Mouse (Mus musculus) liver, adult 2 months (tissue): ENCODE results near the gene Olfr699. TPM values are rescaled to one million over a fixed set of nuclear protein-coding genes. Genes with fewer than 3 reads are reported as not detected.
"Not testable (repeated sequence)": the region's sequence is repeated elsewhere in the genome, so short reads cannot be mapped to it uniquely, and the experiment has no call there.

Experiments used
- DNase-seq: peaks from one replicate; pipeline ENCODE4 v3.0.0-alpha.2; 2011; ENCODE audit warnings: low read depth, low spot score; ENCODE audit errors: extremely low read depth
- H3K27ac ChIP-seq: fragments of 200-500 bp; replicated peaks from 2 replicates; pipeline ENCODE4 v1.5.1; 2012; ENCODE audit warnings: low read depth, mild to moderate bottlenecking, control low read depth, inconsistent platforms, low read length; ENCODE audit not compliant: insufficient read depth
- H3K27me3 ChIP-seq: fragments of 200-500 bp; 2 replicates; pipeline ENCODE4 v1.6.1; 2012; ENCODE audit warnings: mild to moderate bottlenecking, moderate library complexity, low read length, inconsistent platforms; ENCODE audit not compliant: control insufficient read depth, insufficient read depth
- H3K36me3 ChIP-seq: fragments of 200-500 bp; 2 replicates; pipeline ENCODE4 v1.6.1; 2012; ENCODE audit warnings: low read length, inconsistent platforms; ENCODE audit not compliant: control insufficient read depth, insufficient read depth
- H3K4me1 ChIP-seq: fragments of 200-500 bp; 2 replicates; pipeline ENCODE4 v1.6.1; 2011; ENCODE audit warnings: low read length; ENCODE audit not compliant: control insufficient read depth, insufficient read depth
- H3K4me3 ChIP-seq: fragments of 200-500 bp; 2 replicates; pipeline ENCODE4 v1.5.1; 2011; ENCODE audit warnings: low read depth, mild to moderate bottlenecking, control low read depth, low read length, moderate library complexity; ENCODE audit not compliant: insufficient read depth
- H3K79me2 ChIP-seq: fragments of 200-500 bp; 2 replicates; pipeline ENCODE4 v1.6.1; 2012; ENCODE audit warnings: inconsistent platforms, mild to moderate bottlenecking, low read length, moderate library complexity; ENCODE audit not compliant: control insufficient read depth, insufficient read depth
- H3K9ac ChIP-seq: fragments of 200-500 bp; 2 replicates; pipeline ENCODE4 v1.6.1; 2012; ENCODE audit warnings: low read depth, mild to moderate bottlenecking, control low read depth, inconsistent platforms, low read length
- CTCF ChIP-seq: fragments of 200-500 bp; IDR thresholded peaks from 2 replicates; pipeline ENCODE4 v1.5.1; 2011; ENCODE audit warnings: low read depth, low read length, control low read depth
- POLR2A ChIP-seq: fragments of 200-500 bp; IDR thresholded peaks from 2 replicates; pipeline ENCODE4 v1.6.1; 2011; ENCODE audit warnings: low read length, control low read depth; ENCODE audit not compliant: insufficient read depth; ENCODE audit errors: extremely low read depth
- WGBS: fragments of 180-500 bp; shearing (Covaris S2); methylation state at CpG from one replicate; pipeline ENCODE4 v1.1.7; 2018; 5-methylcytosine and 5-hydroxymethylcytosine counted together
- polyA plus RNA-seq: library from polyadenylated mRNA; depleted of rRNA; stranded (reverse); fragments of >200 nt; gene quantifications from 2 replicates; pipeline ENCODE4 v1.2.3, GENCODE M21; 2012; rRNA removed
- total RNA-seq: library from RNA; depleted of rRNA; stranded (reverse); fragments of >200 nt; gene quantifications from 2 replicates; pipeline ENCODE4 v1.2.3, GENCODE M21; 2014; rRNA removed

The Olfr699 gene
- total and polyA plus RNA-seq, 2 experiments: not detected

DNA sequence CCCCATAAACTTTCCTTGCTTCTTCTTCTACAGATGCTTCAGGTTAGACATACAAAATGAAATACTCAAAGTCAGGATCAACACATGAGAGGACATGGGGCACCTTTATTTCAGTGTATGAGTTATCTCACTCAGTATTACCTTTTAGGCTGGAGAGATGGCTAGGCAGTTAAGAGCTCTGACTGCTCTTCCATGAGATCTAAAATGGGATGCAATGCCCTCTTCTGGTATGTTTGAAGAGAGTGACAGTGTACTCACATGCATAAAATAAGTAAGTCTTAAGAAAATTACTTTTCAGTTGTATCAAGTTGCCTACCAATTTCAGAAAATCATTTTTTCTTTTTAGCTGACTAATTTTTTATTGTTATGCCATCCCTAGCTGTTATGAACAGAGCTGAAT is 4.7 kb downstream of the Olfr699 start:
- Histone ChIP-seq H3K36me3 (no peaks in the 10 kb centered on the region), H3K4me1 (no peaks in the 10 kb centered on the region), H3K27me3 (no peaks in the 10 kb centered on the region), H3K79me2 (no peaks in the 10 kb centered on the region), H3K9ac (no peak overlapping the region), H3K27ac (no peak overlapping the region), H3K4me3 (no peak overlapping the region)
- DNase-seq: peak; percentile 20
- no peak for TF ChIP-seq CTCF
- TF ChIP-seq POLR2A: no peak

DNA sequence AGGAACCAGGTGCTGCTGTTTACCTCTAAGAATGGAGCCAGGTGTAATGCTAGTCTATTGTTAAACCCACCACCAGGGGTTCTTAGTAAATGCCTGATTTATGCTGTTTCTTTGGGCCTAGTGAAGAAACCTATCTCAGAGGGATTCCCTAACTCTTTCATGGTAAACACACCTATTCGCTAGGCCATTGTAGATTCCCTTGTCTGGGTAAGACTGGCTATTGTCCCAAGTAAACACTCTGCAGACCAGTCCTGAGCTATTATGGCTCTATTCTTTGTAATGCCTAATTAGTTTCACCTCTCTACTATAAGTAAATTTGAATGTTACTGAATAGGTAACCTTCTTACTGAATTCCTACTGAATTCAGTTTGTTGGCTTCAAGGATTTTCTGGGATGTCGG is 32.0 kb downstream of the Olfr699 start:
- not testable (repeated sequence) for H3K4me1 ChIP-seq, H3K27me3 ChIP-seq, H3K79me2 ChIP-seq, H3K4me3 ChIP-seq, H3K27ac ChIP-seq, H3K9ac ChIP-seq, DNase-seq, H3K36me3 ChIP-seq
- WGBS: 88% methylated on average over 2 of the region's 2 CpGs

DNA sequence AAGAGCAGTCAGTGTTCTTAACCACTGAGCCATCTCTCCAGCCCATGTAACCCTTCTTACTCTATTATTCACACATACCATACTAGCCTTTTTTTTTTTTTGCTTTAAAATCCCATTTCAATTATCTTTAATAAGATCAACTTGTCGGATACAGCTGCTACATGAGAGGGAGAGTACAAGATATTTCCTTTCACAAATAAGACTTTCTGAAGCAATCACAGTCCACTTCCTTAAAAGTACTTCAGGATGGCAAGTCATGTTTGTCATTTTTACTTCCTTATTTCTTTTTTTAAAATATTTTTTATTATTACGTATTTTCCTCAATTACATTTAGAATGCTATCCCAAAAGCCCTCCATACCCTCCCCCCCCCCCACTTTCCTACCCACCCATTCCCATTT is 34.2 kb downstream of the Olfr699 start:
- Histone ChIP-seq H3K27me3 (no peaks in the 10 kb centered on the region), H3K9ac (no peak overlapping the region), H3K27ac (no peak overlapping the region), H3K79me2 (no peaks in the 10 kb centered on the region), H3K4me1 (no peaks in the 10 kb centered on the region), H3K4me3 (no peak overlapping the region), H3K36me3 (no peaks in the 10 kb centered on the region)
- peak; percentile 20 for DNase-seq
- WGBS: 88% methylated on average over 2 of the region's 2 CpGs
- TF ChIP-seq CTCF (no peak), POLR2A (no peak)

DNA sequence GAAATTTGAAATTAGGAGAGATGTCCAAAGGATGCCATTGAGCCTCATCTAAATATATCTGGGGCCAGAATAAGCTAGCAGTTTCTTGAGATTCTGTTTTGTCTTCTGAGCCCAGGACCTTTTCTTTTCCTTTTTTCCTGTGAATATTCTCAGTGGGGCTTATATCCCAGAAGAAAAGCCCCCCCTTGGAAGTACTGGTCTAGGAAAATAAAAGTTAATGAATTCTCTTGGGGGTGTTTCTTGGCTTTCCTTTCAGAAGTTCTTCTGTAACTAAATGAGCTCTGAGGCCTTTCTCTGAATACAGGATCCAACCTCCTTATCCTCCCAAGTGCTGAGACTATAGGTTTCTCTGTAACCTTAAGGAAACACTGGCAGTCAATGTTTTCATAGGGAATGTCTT is 37.7 kb downstream of the Olfr699 start, which contains the start of gene Olfr698:
TSS of gene Olfr698 (minus strand) at position 101 of the 400 bp plus-strand sequence.
- TF ChIP-seq CTCF: no peak
- no peak for TF ChIP-seq POLR2A
- no peaks in the 10 kb centered on the region for H3K79me2 ChIP-seq

DNA sequence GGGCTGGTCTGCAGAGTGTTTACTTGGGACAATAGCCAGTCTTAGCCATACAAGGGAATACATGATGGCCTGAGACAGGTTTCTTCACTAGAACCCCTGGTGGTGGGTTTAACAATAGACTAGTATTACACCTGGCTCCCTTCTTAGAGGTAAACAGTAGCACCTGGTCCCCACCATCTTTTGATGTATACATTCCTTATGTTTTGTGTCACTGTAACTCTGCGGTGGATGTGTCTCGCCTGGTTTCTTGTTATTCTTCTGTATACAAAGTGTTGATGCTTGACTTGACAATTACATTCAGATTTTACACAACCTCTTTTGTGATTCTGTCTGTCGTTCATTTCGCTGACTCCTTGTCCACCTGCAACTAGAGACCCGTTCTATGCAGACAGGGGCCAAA is 47.2 kb downstream of the Olfr699 start:
- H3K4me3 ChIP-seq: no peak overlapping the region
- whole genome bisulfite sequencing: 95% methylated on average over 5 of the region's 5 CpGs
- H3K4me1 ChIP-seq: no peaks in the 10 kb centered on the region
- H3K27ac ChIP-seq: no peak overlapping the region
- no peak for DNase-seq
- H3K27me3 ChIP-seq: no peaks in the 10 kb centered on the region
- no peaks in the 10 kb centered on the region for H3K79me2 ChIP-seq
- TF ChIP-seq CTCF (no peak), POLR2A (no peak)
- H3K36me3 ChIP-seq: no peaks in the 10 kb centered on the region
- no peak overlapping the region for H3K9ac ChIP-seq

More for the DNA sequence above, 37.7 kb downstream of the Olfr699 start, which contains the start of gene Olfr698:
- no peak for DNase-seq
- no peak within 1 kb of the TSS for H3K9ac ChIP-seq
- no peaks in the 10 kb centered on the region for H3K27me3 ChIP-seq
- H3K4me1 ChIP-seq: no peaks in the 10 kb centered on the region
- H3K36me3 ChIP-seq: no peaks in the 10 kb centered on the region
- H3K27ac ChIP-seq: no peak within 1 kb of the TSS
- no peak within 1 kb of the TSS for H3K4me3 ChIP-seq

DNA sequence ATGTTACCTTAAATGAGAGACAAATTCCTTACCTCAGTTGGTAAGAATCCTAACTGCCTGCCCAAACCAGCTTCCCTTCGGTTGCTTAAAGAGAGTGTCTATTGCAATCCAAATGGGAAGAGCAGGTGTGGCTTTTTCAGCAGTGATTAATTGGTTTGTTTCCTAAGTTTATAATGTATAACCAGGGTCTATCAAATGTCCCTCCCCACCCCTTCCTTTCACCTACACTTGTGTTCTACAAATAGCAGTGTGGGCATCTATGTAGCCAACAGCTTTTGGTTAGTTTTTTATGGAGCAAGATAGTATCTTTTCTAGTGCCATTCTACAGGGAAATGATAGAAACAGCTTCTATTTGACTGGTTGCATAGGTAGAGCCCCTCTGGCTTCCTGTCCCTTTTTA is 50.7 kb downstream of the Olfr699 start, which contains the start of gene Olfr697:
TSS of gene Olfr697 (minus strand) at position 101 of the 400 bp plus-strand sequence.
- Histone ChIP-seq H3K27ac (no peak within 1 kb of the TSS), H3K4me1 (no peaks in the 10 kb centered on the region), H3K9ac (no peak within 1 kb of the TSS), H3K4me3 (no peak within 1 kb of the TSS), H3K79me2 (no peaks in the 10 kb centered on the region), H3K27me3 (no peaks in the 10 kb centered on the region), H3K36me3 (no peaks in the 10 kb centered on the region)
- WGBS: 85% methylated on average over 1 of the region's 1 CpGs
- no peak for TF ChIP-seq CTCF
- no peak for TF ChIP-seq POLR2A
- DNase-seq: no peak

Other genes with a start within 250 kb of the Olfr699 start
- not detected in 2 replicates for gene Olfr693, start 112.6 kb downstream of the Olfr699 start, total RNA-seq
- gene Olfr693, start 112.6 kb downstream of the Olfr699 start, polyA plus RNA-seq: not detected in 2 replicates
- gene Olfr694, start 101.4 kb downstream of the Olfr699 start, total RNA-seq: not detected in 2 replicates
- gene Olfr694, start 101.4 kb downstream of the Olfr699 start, polyA plus RNA-seq: not detected in 2 replicates
- not detected in 2 replicates for gene Olfr695, start 76.8 kb downstream of the Olfr699 start, total RNA-seq
- not detected in 2 replicates for gene Olfr695, start 76.8 kb downstream of the Olfr699 start, polyA plus RNA-seq
- gene Olfr697, start 50.8 kb downstream of the Olfr699 start, total RNA-seq: not detected in 2 replicates
- gene Olfr697, start 50.8 kb downstream of the Olfr699 start, polyA plus RNA-seq: not detected in 2 replicates
- not detected in 2 replicates for gene Olfr698, start 37.8 kb downstream of the Olfr699 start, total RNA-seq
- gene Olfr698, start 37.8 kb downstream of the Olfr699 start, polyA plus RNA-seq: not detected in 2 replicates
- gene Olfr700, start 15.6 kb upstream of the Olfr699 start, total RNA-seq: not detected in 2 replicates
- not detected in 2 replicates for gene Olfr700, start 15.6 kb upstream of the Olfr699 start, polyA plus RNA-seq
- gene Olfr701, start 20.9 kb upstream of the Olfr699 start, total RNA-seq: not detected in 2 replicates
- not detected in 2 replicates for gene Olfr701, start 20.9 kb upstream of the Olfr699 start, polyA plus RNA-seq
- not detected in 2 replicates for gene Olfr702, start 40.7 kb upstream of the Olfr699 start, total RNA-seq
- not detected in 2 replicates for gene Olfr702, start 40.7 kb upstream of the Olfr699 start, polyA plus RNA-seq
- not detected in 2 replicates for gene Olfr703, start 50.2 kb upstream of the Olfr699 start, total RNA-seq
- gene Olfr703, start 50.2 kb upstream of the Olfr699 start, polyA plus RNA-seq: not detected in 2 replicates
- not detected in 2 replicates for gene Olfr704, start 70.0 kb upstream of the Olfr699 start, total RNA-seq
- not detected in 2 replicates for gene Olfr704, start 70.0 kb upstream of the Olfr699 start, polyA plus RNA-seq
- gene Olfr705, start 83.7 kb upstream of the Olfr699 start, total RNA-seq: not detected in 2 replicates
- gene Olfr705, start 83.7 kb upstream of the Olfr699 start, polyA plus RNA-seq: not detected in 2 replicates
- not detected in 2 replicates for gene Olfr706, start 95.0 kb upstream of the Olfr699 start, total RNA-seq
- not detected in 2 replicates for gene Olfr706, start 95.0 kb upstream of the Olfr699 start, polyA plus RNA-seq
- not detected in 2 replicates for gene Olfr707, start 108.0 kb upstream of the Olfr699 start, total RNA-seq
- gene Olfr707, start 108.0 kb upstream of the Olfr699 start, polyA plus RNA-seq: not detected in 2 replicates
- gene Olfr1532-ps1, start 114.8 kb upstream of the Olfr699 start, total RNA-seq: not detected in 2 replicates
- not detected in 2 replicates for gene Olfr1532-ps1, start 114.8 kb upstream of the Olfr699 start, polyA plus RNA-seq
- gene Olfr709-ps1, start 139.0 kb upstream of the Olfr699 start, total RNA-seq: not detected in 2 replicates
- gene Olfr709-ps1, start 139.0 kb upstream of the Olfr699 start, polyA plus RNA-seq: not detected in 2 replicates
- gene Olfr710, start 155.1 kb upstream of the Olfr699 start, total RNA-seq: not detected in 2 replicates
- not detected in 2 replicates for gene Olfr710, start 155.1 kb upstream of the Olfr699 start, polyA plus RNA-seq
- not detected in 2 replicates for gene Olfr6, start 170.7 kb upstream of the Olfr699 start, total RNA-seq
- gene Olfr6, start 170.7 kb upstream of the Olfr699 start, polyA plus RNA-seq: not detected in 2 replicates
- gene Olfr711, start 182.3 kb upstream of the Olfr699 start, total RNA-seq: not detected in 2 replicates
- gene Olfr711, start 182.3 kb upstream of the Olfr699 start, polyA plus RNA-seq: not detected in 2 replicates
- not detected in 2 replicates for gene Olfr2, start 212.9 kb upstream of the Olfr699 start, total RNA-seq
- not detected in 2 replicates for gene Olfr2, start 212.9 kb upstream of the Olfr699 start, polyA plus RNA-seq
- not detected in 2 replicates for gene Olfr713, start 238.0 kb upstream of the Olfr699 start, total RNA-seq
- not detected in 2 replicates for gene Olfr713, start 238.0 kb upstream of the Olfr699 start, polyA plus RNA-seq